Mouse (Mus musculus) cortical plate, adult 2 months (tissue): ENCODE results near the gene Gipr. TPM values are rescaled to one million over a fixed set of nuclear protein-coding genes. Genes with fewer than 3 reads are reported as not detected.

Experiments used
- H3K27ac ChIP-seq: fragments of 200-500 bp; 2 replicates; pipeline ENCODE4 v1.5.1; 2012; ENCODE audit warnings: low read length, control low read depth, inconsistent platforms; ENCODE audit not compliant: insufficient read depth
- H3K4me1 ChIP-seq: fragments of 200-500 bp; 2 replicates; pipeline ENCODE4 v1.6.1; 2011; ENCODE audit warnings: low read length; ENCODE audit not compliant: control insufficient read depth, insufficient read depth
- H3K4me3 ChIP-seq: fragments of 200-500 bp; 2 replicates; pipeline ENCODE4 v1.5.1; 2011; ENCODE audit warnings: mild to moderate bottlenecking, low read length, control low read depth; ENCODE audit not compliant: insufficient read depth
- CTCF ChIP-seq: fragments of 200-500 bp; IDR thresholded peaks from 2 replicates; pipeline ENCODE4 v1.5.1; 2011; ENCODE audit warnings: mild to moderate bottlenecking, control low read depth, low read length; ENCODE audit not compliant: insufficient read depth; ENCODE audit errors: extremely low read depth
- POLR2A ChIP-seq: fragments of 200-500 bp; IDR thresholded peaks from 2 replicates; pipeline ENCODE4 v1.6.1; 2011; ENCODE audit warnings: mild to moderate bottlenecking, low read length, control low read depth; ENCODE audit not compliant: insufficient read depth; ENCODE audit errors: extremely low read depth
- polyA plus RNA-seq: library from polyadenylated mRNA; depleted of rRNA; stranded (reverse); fragments of >200 nt; gene quantifications from 2 replicates; pipeline ENCODE4 v1.2.3, GENCODE M21; 2012

The Gipr gene
- polyA plus RNA-seq, 1 experiment, result 3.9 TPM

DNA sequence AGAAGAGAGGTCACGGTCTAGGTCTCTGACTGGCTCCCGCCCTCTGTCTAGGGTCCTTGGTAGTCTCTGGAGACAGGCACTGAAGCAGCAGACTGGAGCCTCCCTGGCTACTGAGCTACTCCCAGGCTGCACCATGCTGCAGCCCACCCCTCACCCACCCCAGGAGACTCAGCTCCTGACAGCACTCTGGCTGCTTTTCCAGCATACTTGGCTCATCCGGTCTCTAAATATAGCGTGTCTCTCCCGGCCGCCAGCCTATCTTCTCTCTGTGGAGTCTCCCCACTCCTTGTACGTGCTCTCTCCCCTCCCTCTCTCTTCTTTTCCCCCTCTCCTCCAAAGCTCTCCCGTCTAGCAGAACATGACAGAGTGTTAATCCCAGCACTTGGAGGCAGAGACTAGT, 4.2 kb upstream of the Gipr start:
- Histone ChIP-seq H3K27ac (peak overlapping the region; percentile 13; the same call in 1 of the 2 replicates), H3K4me1 (peaks cover 10% of the 10 kb centered on the region), H3K4me3 (no peak overlapping the region)
- TF ChIP-seq CTCF, result no peak
- no peak for TF ChIP-seq POLR2A

DNA sequence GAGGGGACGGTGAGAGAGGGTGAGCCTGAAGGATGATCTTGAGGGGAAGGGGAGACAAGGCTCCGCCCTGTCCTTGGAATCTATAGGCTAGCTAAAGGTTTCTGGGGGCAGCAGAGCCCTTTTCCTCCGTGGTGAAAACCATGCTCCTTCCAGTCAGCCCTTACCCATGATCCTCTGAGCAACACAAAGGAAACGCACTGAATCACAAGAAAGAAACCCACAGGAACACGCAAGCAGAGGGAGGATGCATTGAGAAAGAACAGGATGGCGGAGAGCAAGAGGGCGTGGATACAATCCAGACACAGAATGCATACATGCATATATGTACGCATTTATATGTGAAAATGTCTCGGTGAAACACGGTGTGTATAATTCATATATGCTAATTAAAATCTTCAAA, 3.6 kb upstream of the Gipr start:
- H3K27ac ChIP-seq, result no peak overlapping the region

DNA sequence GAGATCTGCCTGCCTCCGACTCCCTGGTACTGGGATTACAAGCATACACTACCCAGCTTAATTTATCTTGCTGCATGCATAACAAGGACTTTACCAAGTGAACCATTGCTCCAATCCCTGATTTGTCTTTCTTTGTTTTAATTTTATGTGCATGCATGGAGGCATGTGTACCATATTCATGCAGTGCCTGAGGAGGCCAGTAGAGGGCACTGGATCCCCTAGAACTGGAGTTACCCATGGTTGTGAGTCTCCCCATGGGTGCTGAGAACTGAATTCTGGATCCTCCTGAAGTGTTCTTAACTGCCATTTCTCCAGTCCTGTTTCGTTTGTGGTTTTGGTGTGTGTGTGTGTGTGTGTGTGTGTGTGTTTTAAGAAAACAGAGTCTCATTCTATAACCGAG, 1.1 kb upstream of the Gipr start:
- H3K4me1 ChIP-seq, result peaks cover 8% of the 10 kb centered on the region
- no peak overlapping the region for H3K27ac ChIP-seq
- TF ChIP-seq CTCF, result no peak
- no peak for TF ChIP-seq POLR2A
- no peak overlapping the region for H3K4me3 ChIP-seq

More for the DNA sequence above, 3.6 kb upstream of the Gipr start:
- Histone ChIP-seq H3K4me1 (peaks cover 10% of the 10 kb centered on the region), H3K4me3 (no peak overlapping the region)
- TF ChIP-seq CTCF, result no peak
- no peak for TF ChIP-seq POLR2A

DNA sequence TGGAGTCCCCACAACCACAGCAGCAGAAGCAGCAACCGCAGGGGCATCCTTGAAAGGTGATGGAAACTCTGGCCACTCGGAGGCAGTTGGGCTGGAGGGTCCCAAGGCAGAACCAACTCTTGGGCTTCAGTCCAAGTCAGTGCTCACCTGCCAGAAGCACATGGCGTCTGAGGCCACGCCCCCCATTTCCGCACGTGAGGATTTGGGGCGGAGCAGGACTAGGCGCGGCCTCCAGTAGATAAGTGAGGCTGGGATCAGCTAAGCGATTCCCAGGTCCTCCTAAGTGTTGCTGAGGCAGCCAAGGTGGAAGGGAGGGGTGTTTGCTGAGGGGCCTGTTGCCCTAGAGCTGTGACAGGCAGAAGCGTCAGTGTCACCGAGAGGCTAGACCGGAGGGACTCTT, 949 bp downstream of the Gipr start:
- peaks cover 4% of the 10 kb centered on the region for H3K4me1 ChIP-seq
- H3K27ac ChIP-seq, result no peak overlapping the region
- no peak for TF ChIP-seq POLR2A
- TF ChIP-seq CTCF, result no peak
- no peak overlapping the region for H3K4me3 ChIP-seq

DNA sequence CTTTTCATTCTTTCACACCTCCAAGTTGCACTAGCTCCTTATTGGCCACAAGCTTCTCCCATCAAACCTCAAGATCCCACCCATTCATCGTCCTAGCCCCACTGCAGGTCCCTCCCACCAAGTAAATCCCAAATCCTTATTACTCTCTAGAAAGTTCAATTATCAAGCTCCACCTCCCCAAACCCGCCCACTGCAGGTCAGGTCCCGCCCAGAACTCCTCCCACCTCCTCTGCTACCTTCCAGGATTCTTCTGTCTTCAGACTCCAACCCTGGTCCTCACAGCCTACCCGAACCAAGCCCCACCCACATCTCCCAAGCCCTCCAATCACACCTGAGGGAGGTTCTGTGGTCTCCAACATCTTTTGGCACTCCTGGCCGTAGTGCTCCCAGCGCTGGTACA, 1.7 kb downstream of the Gipr start:
- H3K4me3 ChIP-seq, result no peak overlapping the region

DNA sequence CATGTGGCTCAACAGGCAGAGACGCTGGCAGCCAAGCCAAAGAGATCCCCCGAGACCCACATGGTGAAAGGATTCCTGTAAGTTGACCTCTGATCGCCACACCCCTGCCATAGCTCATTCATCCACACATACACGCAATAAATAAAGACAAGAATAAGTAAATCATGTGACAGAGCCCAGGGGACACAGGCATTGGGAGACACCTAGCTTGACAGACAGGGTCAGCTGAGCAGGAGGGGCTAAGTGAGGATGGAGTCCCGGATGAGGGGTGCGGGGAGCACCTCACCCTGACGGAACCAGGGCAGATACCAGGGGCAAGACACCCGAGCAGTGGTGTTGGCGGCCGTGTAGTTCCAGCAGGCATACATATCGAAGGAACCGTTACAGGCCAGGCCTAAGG, 2.2 kb downstream of the Gipr start:
- H3K27ac ChIP-seq, result no peak overlapping the region
- H3K4me1 ChIP-seq, result peaks cover 2% of the 10 kb centered on the region
- H3K4me3 ChIP-seq, result no peak overlapping the region
- TF ChIP-seq POLR2A, result no peak
- TF ChIP-seq CTCF, result no peak

More for the DNA sequence above, 1.7 kb downstream of the Gipr start:
- TF ChIP-seq POLR2A, result no peak
- no peak for TF ChIP-seq CTCF
- Histone ChIP-seq H3K4me1 (peaks cover 2% of the 10 kb centered on the region), H3K27ac (no peak overlapping the region)

DNA sequence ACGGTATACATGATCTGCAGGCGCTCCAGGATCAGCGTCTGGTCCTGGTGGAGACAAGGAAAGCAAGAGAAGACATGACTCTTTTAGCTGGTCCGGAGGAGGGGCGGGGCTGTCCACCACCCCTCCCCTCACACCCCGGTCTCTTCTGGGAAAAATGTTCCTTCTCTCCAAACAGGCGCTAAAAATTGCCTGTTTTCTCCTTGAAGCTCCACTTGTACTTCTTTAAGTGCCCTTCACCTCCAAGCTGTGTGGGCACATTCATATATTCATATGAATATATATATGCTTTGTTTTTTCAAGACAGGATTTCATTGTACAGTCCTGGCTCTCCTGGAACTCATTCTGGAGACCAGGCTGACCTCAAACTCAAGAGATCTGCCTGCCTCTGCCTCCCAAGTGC, 3.0 kb downstream of the Gipr start:
- TF ChIP-seq POLR2A, result no peak
- TF ChIP-seq CTCF, result no peak
- no peak overlapping the region for H3K27ac ChIP-seq
- H3K4me1 ChIP-seq, result peaks cover 2% of the 10 kb centered on the region
- H3K4me3 ChIP-seq, result no peak overlapping the region

DNA sequence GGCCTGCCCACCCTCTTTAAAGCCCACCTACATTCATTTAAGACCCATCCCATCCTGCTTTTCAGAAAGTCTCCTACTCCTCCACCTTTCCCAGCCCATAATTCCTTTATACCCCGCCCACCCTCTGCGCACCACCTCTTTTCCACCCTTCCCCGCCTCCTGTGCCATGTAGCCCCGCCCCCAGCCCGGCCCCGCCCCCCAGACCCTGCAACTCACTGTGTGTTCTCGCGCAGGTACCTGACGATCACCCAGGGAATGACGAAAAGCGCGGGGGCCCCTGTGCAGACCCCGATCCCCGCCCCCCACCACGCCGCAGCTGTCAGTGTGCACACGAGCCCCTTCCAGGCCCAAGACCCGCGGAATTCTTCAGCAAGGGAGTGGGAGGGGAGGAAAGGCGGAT, 5.8 kb downstream of the Gipr start:
- TF ChIP-seq CTCF (no peak), POLR2A (no peak)
- H3K4me1 ChIP-seq, result no peaks in the 10 kb centered on the region; the same call in none of the 2 replicates
- no peak overlapping the region for H3K27ac ChIP-seq
- no peak overlapping the region for H3K4me3 ChIP-seq

DNA sequence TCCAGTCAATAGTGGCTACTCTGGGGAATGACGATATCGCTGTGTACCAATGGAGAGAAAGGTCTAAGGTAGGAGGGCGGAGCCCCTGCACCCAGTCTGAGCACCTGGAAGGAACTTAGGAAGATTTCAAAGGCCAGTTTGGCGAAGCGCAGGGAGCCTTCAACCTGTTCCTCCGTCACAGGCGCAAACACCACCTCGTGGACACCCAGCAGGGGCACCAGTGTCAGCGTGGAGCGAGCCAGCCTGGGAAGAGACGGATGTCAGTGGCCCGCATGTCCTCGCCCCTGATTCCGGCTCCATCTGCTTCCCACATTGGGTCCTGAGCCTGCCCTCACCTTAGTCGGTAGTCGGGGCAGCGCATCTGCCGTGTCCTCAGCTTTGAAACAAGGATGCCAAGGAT, 6.5 kb downstream of the Gipr start:
- Histone ChIP-seq H3K27ac (no peak overlapping the region), H3K4me3 (no peak overlapping the region), H3K4me1 (no peaks in the 10 kb centered on the region; the same call in none of the 2 replicates)
- TF ChIP-seq POLR2A, result no peak
- TF ChIP-seq CTCF, result no peak

DNA sequence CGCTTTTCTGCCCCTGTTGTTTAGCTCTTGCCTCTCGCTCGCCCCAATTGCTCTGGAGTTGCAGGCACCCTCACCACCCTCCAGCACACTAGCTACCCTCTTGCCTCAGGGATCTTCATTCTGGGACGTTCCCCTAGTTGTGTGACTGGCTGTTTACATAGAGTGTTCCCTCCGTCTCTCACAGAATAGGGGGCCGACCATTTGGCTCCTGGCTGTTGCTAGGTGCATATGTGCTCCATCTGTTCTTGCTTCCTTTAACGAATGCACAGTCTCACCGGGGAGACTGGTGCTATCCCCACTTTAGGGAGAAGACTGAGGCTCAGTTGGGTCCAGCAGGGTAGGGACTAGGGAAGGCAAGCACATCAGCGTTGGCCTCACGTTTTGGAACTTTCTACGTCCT, 7.3 kb downstream of the Gipr start:
- Histone ChIP-seq H3K4me3 (no peak overlapping the region), H3K27ac (no peak overlapping the region), H3K4me1 (no peaks in the 10 kb centered on the region; the same call in none of the 2 replicates)
- TF ChIP-seq POLR2A (no peak), CTCF (no peak)

DNA sequence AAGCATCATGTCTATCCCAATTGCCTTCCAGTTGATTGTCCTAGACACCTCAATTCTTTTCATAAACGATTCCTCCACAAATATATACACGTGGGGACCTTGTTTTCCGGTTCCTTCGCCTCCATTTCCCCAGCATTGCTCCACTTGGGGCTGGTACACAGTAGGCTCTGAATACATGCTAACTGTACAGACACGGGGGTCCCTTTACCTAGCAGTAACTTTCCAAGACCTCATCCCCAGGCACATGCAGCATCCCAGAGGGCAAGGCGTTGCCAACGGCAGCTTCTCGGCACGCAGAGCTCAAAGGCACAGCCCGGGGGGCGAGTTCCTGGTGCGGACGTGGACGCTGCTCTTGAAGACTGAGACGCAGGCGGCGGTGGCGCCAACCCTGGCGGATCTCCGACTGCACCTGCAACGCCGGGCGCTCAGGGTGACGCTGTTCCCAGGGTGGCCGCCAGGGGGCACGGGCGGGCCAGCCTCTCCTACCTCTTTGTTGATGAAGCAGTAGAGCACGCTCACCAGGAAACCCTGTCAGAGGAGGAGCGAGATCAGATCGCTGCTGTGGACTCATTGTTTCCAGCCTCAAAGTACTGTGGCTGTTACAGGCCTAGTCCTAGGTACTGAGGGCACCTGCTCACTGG, 8.6 kb downstream of the Gipr start:
- no peak overlapping the region for H3K27ac ChIP-seq
- H3K4me1 ChIP-seq, result no peaks in the 10 kb centered on the region; the same call in none of the 2 replicates
- no peak overlapping the region for H3K4me3 ChIP-seq
- TF ChIP-seq CTCF, result peak; percentile 73
- no peak for TF ChIP-seq POLR2A
